Mouse (Mus musculus) embryonic facial prominence, embryonic 10.5 days (tissue): Measurements from ENCODE around the gene Nat8f4. TPM values are rescaled to one million over a fixed set of nuclear protein-coding genes. Genes with fewer than 3 reads are reported as not detected.

Experiments used
- DNase-seq: peaks from one replicate; pipeline ENCODE4 v3.0.0-alpha.2; 2017; ENCODE audit warnings: low spot score
- H3K27ac ChIP-seq: fragments of 300-500 bp; sonication (generic); replicated peaks from 2 replicates; pipeline ENCODE4 v1.5.1; 2016; ENCODE audit warnings: mild to moderate bottlenecking
- H3K27me3 ChIP-seq: fragments of 300-500 bp; sonication (generic); replicated peaks from 2 replicates; pipeline ENCODE4 v1.6.1; 2016; ENCODE audit warnings: low read depth, mild to moderate bottlenecking; ENCODE audit not compliant: poor library complexity, severe bottlenecking
- H3K36me3 ChIP-seq: fragments of 300-500 bp; sonication (generic); replicated peaks from 2 replicates; pipeline ENCODE4 v1.6.1; 2016; ENCODE audit warnings: mild to moderate bottlenecking, moderate library complexity
- H3K4me1 ChIP-seq: fragments of 300-500 bp; sonication (generic); 2 replicates; pipeline ENCODE4 v1.6.1; 2016
- H3K4me3 ChIP-seq: fragments of 300-500 bp; sonication (generic); 2 replicates; pipeline ENCODE4 v1.5.1; 2016; ENCODE audit warnings: mild to moderate bottlenecking, moderate library complexity
- H3K9me3 ChIP-seq: fragments of 300-500 bp; sonication (generic); 2 replicates; pipeline ENCODE4 v1.6.1; 2016; ENCODE audit warnings: mild to moderate bottlenecking
- WGBS: fragments of 180-500 bp; shearing (Covaris S2); methylation state at CpG from one replicate; pipeline ENCODE4 v1.1.7; 2016; 5-methylcytosine and 5-hydroxymethylcytosine counted together
- polyA plus RNA-seq: library from polyadenylated mRNA; unstranded; fragments of >200 nt; fragmentation: Nextera tagmentation; extraction: Ambion mirVana; gene quantifications from 2 replicates; pipeline ENCODE4 v1.2.1, GENCODE M21; 2016

Nat8f4 gene
- polyA plus RNA-seq, 1 experiment from 2014 or later: 3.3 TPM

GRCm38 (mm10) chr6:85851062-85851773 lies 53.5 kb downstream of the Nat8f4 start:
- no peak overlapping the region for H3K27ac ChIP-seq
- H3K4me3 ChIP-seq: no peak overlapping the region
- DNase-seq: no peak
- 92% methylated on average over 7 of the region's 7 CpGs for WGBS
- peaks cover 3% of the 10 kb centered on the region; the same call in 1 of the 2 replicates for H3K4me1 ChIP-seq
- H3K36me3 ChIP-seq: no peaks in the 10 kb centered on the region
- H3K9me3 ChIP-seq: no peaks in the 10 kb centered on the region
- no peaks in the 10 kb centered on the region for H3K27me3 ChIP-seq

GRCm38 (mm10) chr6:85849240-85849639 lies 55.4 kb downstream of the Nat8f4 start:
- Histone ChIP-seq H3K4me3 (no peak overlapping the region), H3K36me3 (no peaks in the 10 kb centered on the region), H3K4me1 (peaks cover under 1% of the 10 kb centered on the region; the same call in 1 of the 2 replicates), H3K9me3 (no peaks in the 10 kb centered on the region), H3K27ac (no peak overlapping the region), H3K27me3 (no peaks in the 10 kb centered on the region)
- 24% methylated on average over 2 of the region's 2 CpGs for WGBS
- DNase-seq: no peak

Other genes starting within 250 kb of the Nat8f4 start
- not detected in 2 replicates for gene Nat8f7, start 191.7 kb downstream of the Nat8f4 start, polyA plus RNA-seq
- 0.21 TPM in 1 of 2 replicates, not detected in the other for gene Nat8f3, start 139.1 kb downstream of the Nat8f4 start, polyA plus RNA-seq
- gene Nat8f6, start 83.9 kb downstream of the Nat8f4 start, polyA plus RNA-seq: not detected in 2 replicates
- not detected in 2 replicates for gene Nat8f5, start 83.9 kb downstream of the Nat8f4 start, polyA plus RNA-seq
- not detected in 2 replicates for gene Nat8, start 72.8 kb downstream of the Nat8f4 start, polyA plus RNA-seq
- gene Nat8f2, start 35.7 kb downstream of the Nat8f4 start, polyA plus RNA-seq: not detected in 2 replicates
- 29.0 and 36.7 TPM in 2 replicates for gene Tprkb, start 7.0 kb upstream of the Nat8f4 start, polyA plus RNA-seq
- 3.8 and 5.5 TPM in 2 replicates for gene Nat8f1, start 10.8 kb upstream of the Nat8f4 start, polyA plus RNA-seq
- gene Dusp11, start 56.8 kb upstream of the Nat8f4 start, polyA plus RNA-seq: 38.7 and 39.9 TPM in 2 replicates
- not detected in 2 replicates for gene Figla, start 111.3 kb upstream of the Nat8f4 start, polyA plus RNA-seq
- 23.4 and 26.6 TPM in 2 replicates for gene Add2, start 123.8 kb upstream of the Nat8f4 start, polyA plus RNA-seq